Mouse (Mus musculus) midbrain, embryonic 11.5 days (tissue): ENCODE measurements at regions not wholly inside any gene's neighbourhood (a gene's known extent, or its start where the extent isn't known, plus 50 kb on each side); places are given as distances from the start of the nearest gene placed in this dataset.

Experiments
- ATAC-seq: fragments of 200-750 bp; cut with Nextera tagmentation; 2 replicates; pipeline ENCODE4 v1.8.0; 2017; ENCODE audit warnings: moderate TSS enrichment, moderate library complexity; ENCODE audit not compliant: low FRiP score
- DNase-seq: peaks from one replicate; pipeline ENCODE4 v3.0.0; 2015; ENCODE audit warnings: low spot score; ENCODE audit errors: missing footprints
- H3K27ac ChIP-seq: fragments of 300-500 bp; sonication (generic); 2 replicates; pipeline ENCODE4 v1.5.1; 2014; ENCODE audit warnings: low read depth, low read length
- H3K27me3 ChIP-seq: fragments of 300-500 bp; sonication (generic); 2 replicates; pipeline ENCODE4 v1.6.1; 2014; ENCODE audit warnings: mild to moderate bottlenecking, low read length, moderate library complexity, mixed read lengths; ENCODE audit not compliant: control insufficient read depth, insufficient read depth
- H3K36me3 ChIP-seq: fragments of 300-500 bp; sonication (generic); 2 replicates; pipeline ENCODE4 v1.6.1; 2014; ENCODE audit warnings: mild to moderate bottlenecking, low read length, moderate library complexity, mixed read lengths; ENCODE audit not compliant: control insufficient read depth, insufficient read depth
- H3K4me1 ChIP-seq: fragments of 300-500 bp; sonication (generic); 2 replicates; pipeline ENCODE4 v1.6.1; 2014; ENCODE audit warnings: low read length; ENCODE audit not compliant: control insufficient read depth, insufficient read depth
- H3K4me2 ChIP-seq: fragments of 300-500 bp; sonication (generic); 2 replicates; pipeline ENCODE4 v1.6.1; 2014; ENCODE audit warnings: mild to moderate bottlenecking, moderate library complexity
- H3K4me3 ChIP-seq: fragments of 300-500 bp; sonication (generic); 2 replicates; pipeline ENCODE4 v1.5.1; 2014; ENCODE audit warnings: low read depth, low read length
- H3K9ac ChIP-seq: fragments of 300-500 bp; sonication (generic); 2 replicates; pipeline ENCODE4 v1.6.1; 2014; ENCODE audit warnings: low read length
- H3K9me3 ChIP-seq: fragments of 300-500 bp; sonication (generic); 2 replicates; pipeline ENCODE4 v1.6.1; 2016; ENCODE audit warnings: low read length; ENCODE audit not compliant: control insufficient read depth
- WGBS: fragments of 180-500 bp; shearing (Covaris S2); extraction: QIAGEN DNeasy Blood & Tissue Kit; methylation state at CpG from one replicate; pipeline ENCODE4 v1.1.7; 2014; 5-methylcytosine and 5-hydroxymethylcytosine counted together

GRCm38 (mm10) chr19:23044510-23045464 is 96.2 kb upstream of the Klf9 start:
- no peak overlapping the region for H3K4me3 ChIP-seq
- no peak overlapping the region for H3K4me2 ChIP-seq
- H3K9ac ChIP-seq: no peak overlapping the region
- H3K4me1 ChIP-seq: no peaks in the 10 kb centered on the region
- no peak overlapping the region for H3K27ac ChIP-seq
- 88% methylated on average over 16 of the region's 16 CpGs for WGBS
- ATAC-seq (no peak), DNase-seq (no peak)
- H3K9me3 ChIP-seq: no peaks in the 10 kb centered on the region
- no peaks in the 10 kb centered on the region for H3K27me3 ChIP-seq
- H3K36me3 ChIP-seq: no peaks in the 10 kb centered on the region

- Histone ChIP-seq H3K9me3 (no peaks in the 10 kb centered on the region), H3K27ac (no peak overlapping the region), H3K4me2 (no peak overlapping the region), H3K27me3 (no peaks in the 10 kb centered on the region), H3K36me3 (no peaks in the 10 kb centered on the region), H3K9ac (no peak overlapping the region), H3K4me3 (no peak overlapping the region), H3K4me1 (no peaks in the 10 kb centered on the region)
- 90% methylated on average over 4 of the region's 4 CpGs for WGBS
- ATAC-seq (no peak), DNase-seq (no peak)
Measured at GRCm38 (mm10) chr19:23051456-23051855, 89.6 kb upstream of the Klf9 start.

- Histone ChIP-seq H3K9ac (no peak overlapping the region), H3K4me2 (no peak overlapping the region), H3K27me3 (no peaks in the 10 kb centered on the region), H3K4me3 (no peak overlapping the region), H3K4me1 (peaks cover 11% of the 10 kb centered on the region; the same call in 1 of the 2 replicates), H3K27ac (no peak overlapping the region), H3K36me3 (no peaks in the 10 kb centered on the region), H3K9me3 (no peaks in the 10 kb centered on the region)
- 80% methylated on average over 4 of the region's 4 CpGs for WGBS
- ATAC-seq (no peak), DNase-seq (no peak)
Measured at GRCm38 (mm10) chr19:23054440-23054839, 86.6 kb upstream of the Klf9 start.

GRCm38 (mm10) chr19:23055916-23056805 is 84.9 kb upstream of the Klf9 start:
- no peak overlapping the region for H3K27ac ChIP-seq
- H3K4me1 ChIP-seq: peaks cover 11% of the 10 kb centered on the region; the same call in 1 of the 2 replicates
- no peaks in the 10 kb centered on the region for H3K27me3 ChIP-seq
- no peak for DNase-seq
- H3K9me3 ChIP-seq: no peaks in the 10 kb centered on the region
- WGBS: 81% methylated on average over 5 of the region's 5 CpGs
- H3K4me2 ChIP-seq: peak overlapping the region; percentile 52
- ATAC-seq: no peak
- H3K4me3 ChIP-seq: no peak overlapping the region
- H3K9ac ChIP-seq: no peak overlapping the region
- H3K36me3 ChIP-seq: no peaks in the 10 kb centered on the region

DNA sequence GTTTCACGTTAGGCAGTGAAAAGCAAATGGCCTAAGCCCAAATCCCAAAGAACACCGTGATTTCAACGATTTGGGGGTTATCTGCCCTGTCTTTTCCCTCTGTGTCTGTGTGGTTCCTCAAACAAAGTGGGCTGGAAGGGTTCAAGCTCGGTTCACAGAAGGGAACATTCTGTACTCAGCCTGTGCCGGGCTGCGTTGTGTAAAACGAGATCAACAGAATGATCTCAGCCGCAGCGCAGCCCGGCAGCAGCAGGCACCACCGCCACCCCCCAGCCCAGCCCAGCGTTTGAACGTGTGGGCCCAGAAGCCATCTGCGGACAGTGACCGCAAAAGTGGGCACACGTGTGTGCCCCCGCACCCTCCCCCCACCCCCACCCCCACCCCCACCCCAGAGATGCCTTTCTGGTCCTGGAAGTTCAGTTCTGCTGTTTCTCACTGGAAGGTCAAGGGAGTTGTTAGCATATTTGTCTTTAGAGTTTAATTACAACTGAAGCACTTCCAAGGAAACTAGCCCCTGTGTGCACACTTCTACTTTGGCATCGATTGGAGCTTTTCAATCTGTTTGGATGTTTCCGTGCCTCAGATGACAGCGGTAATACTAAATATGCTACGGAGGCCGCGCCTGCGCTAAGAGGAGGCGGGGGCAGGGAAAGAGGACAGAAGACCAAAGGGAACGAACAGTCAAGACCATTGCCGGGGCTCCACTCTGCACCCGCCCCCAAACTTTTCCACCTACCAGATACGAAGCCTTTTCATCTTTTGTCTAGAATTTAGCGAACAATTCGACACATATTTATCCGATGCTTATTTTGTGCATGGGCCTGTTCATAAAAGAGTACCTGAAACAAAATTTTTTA is 83.9 kb upstream of the Klf9 start:
- Histone ChIP-seq H3K36me3 (no peaks in the 10 kb centered on the region), H3K4me2 (peak overlapping the region; percentile 52), H3K4me1 (peaks cover 11% of the 10 kb centered on the region; the same call in 1 of the 2 replicates), H3K27me3 (no peaks in the 10 kb centered on the region), H3K27ac (no peak overlapping the region), H3K9ac (peak overlapping the region; percentile 60), H3K4me3 (peak overlapping the region; percentile 27), H3K9me3 (no peaks in the 10 kb centered on the region)
- ATAC-seq: peak; percentile 83
- peak; percentile 96 for DNase-seq
- 3% methylated on average over 28 of the region's 32 CpGs for WGBS

GRCm38 (mm10) chr19:23057739-23058501 is 83.1 kb upstream of the Klf9 start:
- ATAC-seq (peak; percentile 55), DNase-seq (peak; percentile 92)
- peaks cover 11% of the 10 kb centered on the region; the same call in 1 of the 2 replicates for H3K4me1 ChIP-seq
- WGBS: 19% methylated on average over 11 of the region's 11 CpGs
- no peaks in the 10 kb centered on the region for H3K27me3 ChIP-seq
- H3K4me3 ChIP-seq: peak overlapping the region; percentile 27
- H3K9me3 ChIP-seq: no peaks in the 10 kb centered on the region
- peak overlapping the region; percentile 52 for H3K4me2 ChIP-seq
- no peak overlapping the region for H3K27ac ChIP-seq
- H3K36me3 ChIP-seq: no peaks in the 10 kb centered on the region
- peak overlapping the region; percentile 60 for H3K9ac ChIP-seq

GRCm38 (mm10) chr19:23058502-23058900 is 82.5 kb upstream of the Klf9 start:
- DNase-seq: peak; percentile 87
- H3K9me3 ChIP-seq: no peaks in the 10 kb centered on the region
- no peaks in the 10 kb centered on the region for H3K36me3 ChIP-seq
- no peak overlapping the region for H3K27ac ChIP-seq
- peaks cover 11% of the 10 kb centered on the region; the same call in 1 of the 2 replicates for H3K4me1 ChIP-seq
- H3K27me3 ChIP-seq: no peaks in the 10 kb centered on the region
- ATAC-seq: no peak
- WGBS: 46% methylated on average over 4 of the region's 4 CpGs
- no peak overlapping the region for H3K9ac ChIP-seq
- no peak overlapping the region for H3K4me3 ChIP-seq
- H3K4me2 ChIP-seq: no peak overlapping the region

- DNase-seq (no peak), ATAC-seq (no peak)
- Histone ChIP-seq H3K36me3 (no peaks in the 10 kb centered on the region), H3K4me2 (no peak overlapping the region), H3K27ac (no peak overlapping the region), H3K4me1 (peaks cover 11% of the 10 kb centered on the region; the same call in 1 of the 2 replicates), H3K27me3 (no peaks in the 10 kb centered on the region), H3K9ac (no peak overlapping the region), H3K4me3 (no peak overlapping the region), H3K9me3 (no peaks in the 10 kb centered on the region)
- whole genome bisulfite sequencing: 86% methylated on average over 9 of the region's 9 CpGs
Measured at GRCm38 (mm10) chr19:23061081-23061640, 79.9 kb upstream of the Klf9 start.
